Mouse (Mus musculus): Measurements from ENCODE around the gene Angel2.

GRCm38 (mm10) chr1:190958821-190959220 lies 33.9 kb downstream of the Angel2 start:
- TF ChIP-seq POLR2A (IDR thresholded peaks at IDR 0.05; ENCODE audit: insufficient read length, low read depth) (no peak), MYOG (IDR thresholded peaks at IDR 0.05; ENCODE audit: control insufficient read depth in 1 of 3, insufficient read depth in 1 of 3, insufficient read length in 2 of 3, low read depth in 2 of 3) (no peak), TCF12 (IDR thresholded peaks at IDR 0.05; ENCODE audit: insufficient read depth, poor library complexity, severe bottlenecking) (no peak), E2F4 (IDR thresholded peaks at IDR 0.05; ENCODE audit: insufficient read depth) (no peak), USF1 (IDR thresholded peaks at IDR 0.05; ENCODE audit: low read depth) (no peak), MYOD1 (IDR thresholded peaks at IDR 0.05; ENCODE audit: control insufficient read depth in 1 of 3, insufficient read length in 2 of 3, low read depth in 2 of 3) (no peak), SRF (IDR thresholded peaks at IDR 0.05; ENCODE audit: control insufficient read depth, insufficient read length, low read depth) (no peak), MAX (IDR thresholded peaks at IDR 0.05; ENCODE audit: low read depth) (no peak), REST (IDR thresholded peaks at IDR 0.05; ENCODE audit: insufficient read depth, insufficient read length) (no peak), CEBPB (IDR thresholded peaks at IDR 0.05; ENCODE audit: insufficient read depth, poor library complexity, severe bottlenecking) (no peak), POLR2AphosphoS2 (IDR thresholded peaks at IDR 0.05; ENCODE audit: insufficient read length, low read depth) (no peak), TCF3 (IDR thresholded peaks at IDR 0.05; ENCODE audit: insufficient read length, low read depth) (no peak)

Data from myocyte (in vitro differentiated cells).